Mouse (Mus musculus): Measurements from ENCODE around the gene Nacc1. TPM values are rescaled to one million over a fixed set of nuclear protein-coding genes. Genes with fewer than 3 reads are reported as not detected.

The Nacc1 gene
- polyA plus RNA-seq, 1 experiment from 2014 or later = 16.9 TPM

- 0 out of 2 replicates have a peak overlapping the region, but pooled peaks have one; percentile 31 for H3K9ac ChIP-seq (replicated peaks)
- no peaks in the 10 kb centered on the region for H3K9me3 ChIP-seq
- no peak overlapping the region; the same call in 1 of the 2 replicates for H3K4me3 ChIP-seq (replicated peaks)
- peaks cover 82% of the 10 kb centered on the region for H3K4me1 ChIP-seq (replicated peaks)
- H3K4me2 ChIP-seq = peak overlapping the region; percentile 54; the same call in 1 of the 2 replicates
- H3K36me3 ChIP-seq = peaks cover 59% of the 10 kb centered on the region
- H3K27ac ChIP-seq = peak overlapping the region; percentile 99
- H3K27me3 ChIP-seq = no peaks in the 10 kb centered on the region; the same call in 1 of the 2 replicates
- WGBS = 12% methylated on average over 3 of the region's 3 CpGs
- no peak for ATAC-seq (ENCODE audit: insufficient number of reproducible peaks, insufficient read depth, low FRiP score, low TSS enrichment, low read depth)
These were observed 38.2 kb upstream of the Nacc1 start for GRCm38 (mm10) chr8:84725941-84726259.

- WGBS = 47% methylated on average over 10 of the region's 10 CpGs
- peaks cover 4% of the 10 kb centered on the region; the same call in 1 of the 2 replicates for H3K27me3 ChIP-seq
- no peak for ATAC-seq (ENCODE audit: insufficient number of reproducible peaks, insufficient read depth, low FRiP score, low TSS enrichment, low read depth)
These were observed 37.7 kb upstream of the Nacc1 start for GRCm38 (mm10) chr8:84725246-84725940.

GRCm38 (mm10) chr8:84724683-84725082 lies 37.0 kb upstream of the Nacc1 start:
- Histone ChIP-seq H3K9me3 (no peaks in the 10 kb centered on the region), H3K27me3 (peaks cover 5% of the 10 kb centered on the region; the same call in 1 of the 2 replicates), H3K4me1 (replicated peaks) (peaks cover 82% of the 10 kb centered on the region), H3K4me3 (replicated peaks) (peak overlapping the region; percentile 19), H3K9ac (replicated peaks) (0 out of 2 replicates have a peak overlapping the region, but pooled peaks have one; percentile 23), H3K4me2 (peak overlapping the region; percentile 54), H3K27ac (peak overlapping the region; percentile 99), H3K36me3 (peaks cover 68% of the 10 kb centered on the region)
- 23% methylated on average over 9 of the region's 9 CpGs for WGBS
- ATAC-seq (ENCODE audit: insufficient number of reproducible peaks, insufficient read depth, low FRiP score, low TSS enrichment, low read depth) = no peak

More at GRCm38 (mm10) chr8:84725246-84725940, 37.7 kb upstream of the Nacc1 start:
- Histone ChIP-seq H3K9ac (replicated peaks) (peak overlapping the region; percentile 31; the same call in 1 of the 2 replicates), H3K36me3 (peaks cover 64% of the 10 kb centered on the region), H3K4me2 (peak overlapping the region; percentile 54), H3K9me3 (no peaks in the 10 kb centered on the region), H3K4me3 (replicated peaks) (peak overlapping the region; percentile 19; the same call in 1 of the 2 replicates), H3K4me1 (replicated peaks) (peaks cover 82% of the 10 kb centered on the region), H3K27ac (peak overlapping the region; percentile 99)

GRCm38 (mm10) chr8:84723571-84723900 lies 35.9 kb upstream of the Nacc1 start:
- Histone ChIP-seq H3K36me3 (peaks cover 79% of the 10 kb centered on the region), H3K9me3 (no peaks in the 10 kb centered on the region), H3K4me2 (peak overlapping the region; percentile 54), H3K27ac (peak overlapping the region; percentile 99), H3K4me1 (replicated peaks) (peaks cover 84% of the 10 kb centered on the region), H3K9ac (replicated peaks) (peak overlapping the region; percentile 65), H3K27me3 (peaks cover 10% of the 10 kb centered on the region), H3K4me3 (replicated peaks) (peak overlapping the region; percentile 27)
- 10% methylated on average over 7 of the region's 7 CpGs for WGBS
- ATAC-seq (ENCODE audit: insufficient number of reproducible peaks, insufficient read depth, low FRiP score, low TSS enrichment, low read depth) = no peak

- Histone ChIP-seq H3K4me2 (peak within 1 kb of the TSS; percentile 54), H3K27ac (peak within 1 kb of the TSS; percentile 99), H3K27me3 (peaks cover 12% of the 10 kb centered on the region), H3K4me3 (replicated peaks) (peak within 1 kb of the TSS; percentile 27), H3K9ac (replicated peaks) (peak within 1 kb of the TSS; percentile 65), H3K36me3 (peaks cover 81% of the 10 kb centered on the region), H3K4me1 (replicated peaks) (peaks cover 80% of the 10 kb centered on the region), H3K9me3 (no peaks in the 10 kb centered on the region)
- WGBS = 7% methylated on average over 10 of the region's 10 CpGs
- ATAC-seq (ENCODE audit: insufficient number of reproducible peaks, insufficient read depth, low FRiP score, low TSS enrichment, low read depth) = peak; percentile 91
These were observed 35.3 kb upstream of the Nacc1 start, which contains the start of gene G430095P16Rik for GRCm38 (mm10) chr8:84722850-84723570. Gene G430095P16Rik, plus strand, starts transcription at chr8:84723007.

GRCm38 (mm10) chr8:84722530-84722849 lies 34.8 kb upstream of the Nacc1 start:
- peak overlapping the region; percentile 99 for H3K27ac ChIP-seq
- 17% methylated on average over 6 of the region's 6 CpGs for WGBS
- ATAC-seq (ENCODE audit: insufficient number of reproducible peaks, insufficient read depth, low FRiP score, low TSS enrichment, low read depth) = no peak; the same call in none of the 2 replicates
- no peaks in the 10 kb centered on the region for H3K9me3 ChIP-seq
- peaks cover 12% of the 10 kb centered on the region for H3K27me3 ChIP-seq
- H3K4me1 ChIP-seq (replicated peaks) = peaks cover 81% of the 10 kb centered on the region
- peak overlapping the region; percentile 54 for H3K4me2 ChIP-seq
- H3K9ac ChIP-seq (replicated peaks) = no peak overlapping the region
- H3K4me3 ChIP-seq (replicated peaks) = no peak overlapping the region
- H3K36me3 ChIP-seq = peaks cover 81% of the 10 kb centered on the region

GRCm38 (mm10) chr8:84718959-84719690 lies 31.5 kb upstream of the Nacc1 start:
- no peaks in the 10 kb centered on the region for H3K9me3 ChIP-seq
- H3K4me3 ChIP-seq (replicated peaks) = no peak overlapping the region
- no peak overlapping the region for H3K4me2 ChIP-seq
- no peak for ATAC-seq (ENCODE audit: insufficient number of reproducible peaks, insufficient read depth, low FRiP score, low TSS enrichment, low read depth)
- H3K27me3 ChIP-seq = peaks cover 27% of the 10 kb centered on the region
- peak overlapping the region; percentile 25; the same call in 1 of the 2 replicates for H3K27ac ChIP-seq
- peaks cover 84% of the 10 kb centered on the region for H3K4me1 ChIP-seq (replicated peaks)
- peaks cover 62% of the 10 kb centered on the region for H3K36me3 ChIP-seq
- WGBS = 71% methylated on average over 5 of the region's 5 CpGs
- H3K9ac ChIP-seq (replicated peaks) = no peak overlapping the region

GRCm38 (mm10) chr8:84718476-84718875 lies 30.8 kb upstream of the Nacc1 start:
- no peak for ATAC-seq (ENCODE audit: insufficient number of reproducible peaks, insufficient read depth, low FRiP score, low TSS enrichment, low read depth)
- Histone ChIP-seq H3K4me3 (replicated peaks) (no peak overlapping the region), H3K9me3 (no peaks in the 10 kb centered on the region), H3K4me1 (replicated peaks) (peaks cover 84% of the 10 kb centered on the region), H3K4me2 (no peak overlapping the region), H3K27ac (peak overlapping the region; percentile 25; the same call in 1 of the 2 replicates), H3K9ac (replicated peaks) (no peak overlapping the region), H3K36me3 (peaks cover 62% of the 10 kb centered on the region), H3K27me3 (peaks cover 28% of the 10 kb centered on the region)
- WGBS = 88% methylated on average over 5 of the region's 5 CpGs

- ATAC-seq (ENCODE audit: insufficient number of reproducible peaks, insufficient read depth, low FRiP score, low TSS enrichment, low read depth) = no peak
- WGBS = 69% methylated on average over 11 of the region's 11 CpGs
- peaks cover 84% of the 10 kb centered on the region for H3K4me1 ChIP-seq (replicated peaks)
- no peaks in the 10 kb centered on the region for H3K9me3 ChIP-seq
- no peak overlapping the region for H3K4me3 ChIP-seq (replicated peaks)
- H3K27me3 ChIP-seq = peaks cover 28% of the 10 kb centered on the region
- H3K9ac ChIP-seq (replicated peaks) = no peak overlapping the region
- H3K4me2 ChIP-seq = no peak overlapping the region
- peak overlapping the region; percentile 84 for H3K27ac ChIP-seq
- H3K36me3 ChIP-seq = peaks cover 62% of the 10 kb centered on the region
These were observed 29.1 kb upstream of the Nacc1 start for GRCm38 (mm10) chr8:84716790-84717189.

- no peak overlapping the region for H3K4me3 ChIP-seq (replicated peaks)
- H3K36me3 ChIP-seq = peaks cover 57% of the 10 kb centered on the region
- 8% methylated on average over 27 of the region's 27 CpGs for WGBS
- no peak overlapping the region for H3K9ac ChIP-seq (replicated peaks)
- peak overlapping the region; percentile 79 for H3K27ac ChIP-seq
- H3K4me1 ChIP-seq (replicated peaks) = peaks cover 84% of the 10 kb centered on the region
- ATAC-seq (ENCODE audit: insufficient number of reproducible peaks, insufficient read depth, low FRiP score, low TSS enrichment, low read depth) = no peak
- no peaks in the 10 kb centered on the region for H3K9me3 ChIP-seq
- peaks cover 28% of the 10 kb centered on the region for H3K27me3 ChIP-seq
- peak overlapping the region; percentile 19 for H3K4me2 ChIP-seq
These were observed 28.3 kb upstream of the Nacc1 start for GRCm38 (mm10) chr8:84715893-84716468.

All from limb, embryonic 12.5 days (tissue).